Mouse (Mus musculus) testis, adult 2 months (tissue): Measurements from ENCODE around the gene Thsd4.

Experiments
- CTCF ChIP-seq: fragments of 200-500 bp; IDR thresholded peaks from 2 replicates; pipeline ENCODE4 v1.5.1; 2012; ENCODE audit warnings: low read depth, mild to moderate bottlenecking, inconsistent platforms, low read length, moderate library complexity; ENCODE audit not compliant: control insufficient read depth, insufficient read depth, insufficient replicate concordance
- POLR2A ChIP-seq: fragments of 200-500 bp; IDR thresholded peaks from 2 replicates; pipeline ENCODE4 v1.6.1; 2012; ENCODE audit warnings: low read depth, mild to moderate bottlenecking, inconsistent platforms, low read length, moderate library complexity; ENCODE audit not compliant: control insufficient read depth

DNA sequence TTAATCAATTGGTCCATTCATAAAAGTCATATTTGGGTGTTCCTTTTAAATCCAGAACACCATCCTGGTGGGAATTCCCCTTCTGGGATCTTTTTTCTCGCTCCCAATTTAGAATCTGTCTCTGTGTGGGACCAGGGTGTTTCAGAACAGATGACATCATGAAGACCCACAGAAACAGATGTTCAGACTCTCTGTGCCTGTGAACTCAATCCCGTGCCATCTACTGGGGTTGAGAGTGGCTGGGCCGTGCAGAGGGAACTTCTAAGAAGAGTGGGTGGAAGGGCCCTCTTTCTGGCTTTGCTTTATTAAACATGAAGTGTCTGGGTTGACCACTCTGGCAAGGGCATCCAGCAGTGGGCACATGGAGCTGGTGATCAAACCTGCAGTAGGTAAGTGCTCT, 36.7 kb upstream of the Thsd4 start:
- TF ChIP-seq POLR2A (no peak), CTCF (no peak)
